Mouse (Mus musculus): ENCODE results near the gene Slc38a2. TPM values are rescaled to one million over a fixed set of nuclear protein-coding genes. Genes with fewer than 3 reads are reported as not detected.

Slc38a2 gene
- polyA plus RNA-seq, 1 experiment from 2014 or later = 33.8 TPM

DNA sequence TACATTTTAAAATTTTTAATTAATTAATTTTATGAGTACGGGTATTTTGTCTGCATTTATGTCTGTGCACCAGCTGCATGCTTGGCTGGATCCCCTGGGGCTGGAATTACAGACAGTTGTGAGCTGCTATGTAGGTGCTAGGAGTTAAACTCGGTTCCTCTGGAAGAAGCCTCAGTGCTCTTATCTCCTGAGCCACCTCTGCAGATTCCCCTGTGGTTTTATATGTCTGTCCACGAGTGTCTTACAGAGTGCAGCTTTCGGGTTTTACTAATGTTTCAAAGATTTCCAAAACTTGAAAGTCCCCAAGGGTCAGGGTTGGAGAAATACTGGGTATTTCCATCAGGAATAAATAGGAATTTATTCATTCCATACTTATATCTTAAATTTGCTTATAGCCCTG is 40.6 kb upstream of the Slc38a2 start:
- DNase-seq (no peak), ATAC-seq (ENCODE audit: low read depth) (no peak)
- H3K27me3 ChIP-seq = no peaks in the 10 kb centered on the region
- H3K9me3 ChIP-seq (replicated peaks) = no peaks in the 10 kb centered on the region
- H3K4me1 ChIP-seq (replicated peaks) = peaks cover 43% of the 10 kb centered on the region
- WGBS (ENCODE audit: insufficient replicate concordance) = 17% methylated on average over 4 of the region's 4 CpGs
- H3K27ac ChIP-seq = no peak overlapping the region
- H3K4me3 ChIP-seq (replicated peaks) = no peak overlapping the region
- no peak overlapping the region for H3K4me2 ChIP-seq
- no peak overlapping the region for H3K9ac ChIP-seq
- H3K36me3 ChIP-seq = no peaks in the 10 kb centered on the region

DNA sequence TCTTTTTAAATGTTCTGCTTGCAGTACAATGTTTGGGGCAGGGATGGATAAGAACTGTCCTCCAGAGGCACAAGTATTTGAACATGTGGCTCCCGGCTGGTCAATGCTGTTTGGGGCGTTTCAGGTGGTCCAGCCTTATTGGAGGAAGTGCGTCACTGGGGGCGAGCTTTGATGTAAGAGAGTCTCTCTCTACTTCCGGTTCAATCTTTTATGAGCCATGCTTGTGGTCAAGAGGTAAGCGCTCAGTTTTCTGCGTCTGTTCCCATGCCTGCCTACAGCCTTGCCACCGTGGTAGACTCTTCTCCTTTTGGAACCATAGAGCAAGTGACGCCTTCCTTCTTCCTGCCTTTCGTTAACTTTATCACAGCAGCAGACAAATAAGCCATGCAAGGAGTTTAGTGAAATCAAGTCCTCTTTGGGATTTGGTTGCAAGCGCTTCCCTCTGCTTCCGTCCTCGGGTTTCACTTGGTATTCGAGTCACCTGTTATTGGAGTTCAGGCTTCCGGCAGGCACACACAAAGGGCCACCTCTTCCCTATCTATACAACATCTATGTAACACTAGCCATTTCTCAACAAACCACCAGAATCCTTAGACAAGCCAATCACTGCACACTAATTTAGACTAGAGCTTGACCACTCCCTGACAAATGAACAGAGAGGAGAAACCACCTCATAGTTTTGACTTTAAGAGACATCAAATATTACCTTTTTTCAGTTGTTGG is 37.3 kb upstream of the Slc38a2 start:
- Histone ChIP-seq H3K9ac (no peak overlapping the region), H3K4me3 (replicated peaks) (no peak overlapping the region), H3K27me3 (no peaks in the 10 kb centered on the region), H3K4me2 (no peak overlapping the region), H3K27ac (no peak overlapping the region), H3K9me3 (replicated peaks) (no peaks in the 10 kb centered on the region), H3K36me3 (no peaks in the 10 kb centered on the region), H3K4me1 (replicated peaks) (peaks cover 19% of the 10 kb centered on the region)
- WGBS (ENCODE audit: insufficient replicate concordance) = 49% methylated on average over 15 of the region's 15 CpGs
- ATAC-seq (ENCODE audit: low read depth) (no peak), DNase-seq (no peak)

DNA sequence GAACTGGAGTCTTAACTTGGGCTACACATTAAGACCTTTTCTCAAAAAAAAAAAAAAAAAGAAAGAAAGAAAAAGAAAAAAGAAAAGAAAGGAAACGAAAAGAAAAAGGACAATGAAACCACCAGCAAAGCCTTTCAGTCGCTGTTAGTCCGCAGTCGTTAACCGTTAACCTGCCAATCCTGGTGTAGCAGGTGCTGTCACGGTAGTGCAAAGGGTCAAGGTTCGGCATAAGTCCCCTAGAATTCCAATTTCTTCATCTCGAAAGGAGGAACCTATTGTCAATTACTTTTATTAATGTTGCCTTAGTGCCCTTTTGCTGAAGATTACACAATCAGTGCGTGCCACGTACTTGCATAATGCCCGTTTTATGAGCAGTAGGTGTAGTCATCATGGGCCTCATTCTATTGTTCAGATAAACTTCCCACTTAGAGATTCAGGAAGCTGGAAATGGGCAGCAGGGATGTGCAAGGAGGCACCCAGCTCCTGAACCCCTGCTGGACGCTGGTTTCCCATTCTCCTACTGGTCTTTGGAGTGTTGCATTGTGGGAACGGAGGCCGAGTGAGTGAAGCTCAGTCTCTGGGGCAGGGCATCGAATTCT is 36.1 kb upstream of the Slc38a2 start:
- DNase-seq = no peak

DNA sequence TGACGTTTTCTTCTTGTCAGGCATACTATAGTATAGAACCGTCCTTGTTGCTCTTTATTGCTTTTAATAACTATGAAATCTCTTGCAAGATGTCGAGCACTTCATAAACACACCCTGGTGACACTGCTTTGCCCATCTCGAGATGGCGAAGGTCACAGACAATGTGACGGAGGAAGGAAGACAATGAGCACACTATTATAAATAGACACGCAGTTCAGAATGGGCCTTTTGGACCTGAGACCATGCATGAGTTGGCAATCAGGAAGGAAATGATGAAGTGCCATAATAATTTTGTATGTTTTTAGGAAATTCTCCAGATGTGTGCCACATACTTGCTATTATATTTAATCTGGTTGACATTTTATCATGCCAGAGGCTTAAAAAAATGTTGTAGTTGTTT is 34.9 kb upstream of the Slc38a2 start:
- H3K9me3 ChIP-seq (replicated peaks) = no peaks in the 10 kb centered on the region
- H3K9ac ChIP-seq = no peak overlapping the region
- H3K4me2 ChIP-seq = no peak overlapping the region
- no peaks in the 10 kb centered on the region for H3K27me3 ChIP-seq
- H3K36me3 ChIP-seq = no peaks in the 10 kb centered on the region
- no peak overlapping the region for H3K4me3 ChIP-seq (replicated peaks)
- H3K4me1 ChIP-seq (replicated peaks) = peaks cover 14% of the 10 kb centered on the region
- 62% methylated on average over 7 of the region's 7 CpGs for WGBS (ENCODE audit: insufficient replicate concordance)
- ATAC-seq (ENCODE audit: low read depth) = no peak
- DNase-seq = no peak
- no peak overlapping the region for H3K27ac ChIP-seq

More for the DNA sequence above, 36.1 kb upstream of the Slc38a2 start:
- no peak overlapping the region for H3K9ac ChIP-seq
- no peak overlapping the region for H3K4me3 ChIP-seq (replicated peaks)
- H3K9me3 ChIP-seq (replicated peaks) = no peaks in the 10 kb centered on the region
- no peak overlapping the region for H3K27ac ChIP-seq
- H3K27me3 ChIP-seq = no peaks in the 10 kb centered on the region
- H3K4me1 ChIP-seq (replicated peaks) = peaks cover 19% of the 10 kb centered on the region
- 67% methylated on average over 15 of the region's 15 CpGs for WGBS (ENCODE audit: insufficient replicate concordance)
- ATAC-seq (ENCODE audit: low read depth) = no peak
- H3K36me3 ChIP-seq = no peaks in the 10 kb centered on the region
- H3K4me2 ChIP-seq = no peak overlapping the region

DNA sequence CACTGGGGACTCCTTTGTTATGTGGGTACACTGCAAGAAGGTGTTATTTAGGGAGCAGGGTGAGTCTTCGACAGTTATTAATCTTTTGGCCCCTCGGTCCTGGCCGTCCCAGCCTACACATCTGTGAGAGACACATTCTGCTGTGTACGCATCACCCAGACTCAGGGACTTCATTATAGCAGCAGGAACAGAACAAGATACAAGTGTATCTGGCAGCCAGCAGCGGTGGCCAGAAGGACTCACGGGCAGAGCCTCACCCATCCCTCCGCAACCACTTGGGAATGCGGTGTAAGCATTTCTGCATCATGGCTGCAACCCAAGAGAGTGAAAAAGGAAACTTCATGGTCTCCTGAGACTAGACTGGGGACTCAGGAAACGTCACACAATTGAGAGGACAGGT is 30.9 kb upstream of the Slc38a2 start:
- H3K4me1 ChIP-seq (replicated peaks) = peaks cover 20% of the 10 kb centered on the region
- no peaks in the 10 kb centered on the region for H3K27me3 ChIP-seq
- DNase-seq (no peak), ATAC-seq (ENCODE audit: low read depth) (no peak)
- no peak overlapping the region for H3K9ac ChIP-seq
- no peak overlapping the region for H3K4me3 ChIP-seq (replicated peaks)
- H3K9me3 ChIP-seq (replicated peaks) = no peaks in the 10 kb centered on the region
- no peak overlapping the region for H3K27ac ChIP-seq
- 74% methylated on average over 9 of the region's 9 CpGs for WGBS (ENCODE audit: insufficient replicate concordance)
- H3K4me2 ChIP-seq = no peak overlapping the region
- H3K36me3 ChIP-seq = no peaks in the 10 kb centered on the region

DNA sequence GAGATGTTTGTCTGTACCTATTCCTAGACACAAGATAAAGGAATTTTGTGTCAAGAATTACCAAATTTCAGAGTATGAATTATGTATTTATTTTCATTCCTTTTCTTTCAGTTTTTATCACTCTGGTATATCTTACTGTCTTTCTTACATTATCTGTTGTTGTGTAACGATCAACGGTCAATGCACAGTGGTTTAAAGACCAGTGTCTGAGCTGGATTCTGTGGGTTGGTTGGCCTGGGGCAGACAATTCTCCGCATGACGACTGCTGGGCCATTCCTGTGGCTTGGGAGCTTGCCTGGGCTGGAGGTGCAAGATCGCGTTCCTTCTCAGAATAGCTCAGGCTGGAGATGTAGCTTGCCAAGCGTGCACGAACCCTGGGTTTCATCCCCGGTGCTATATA is 30.3 kb upstream of the Slc38a2 start:
- H3K4me2 ChIP-seq = no peak overlapping the region
- DNase-seq (no peak), ATAC-seq (ENCODE audit: low read depth) (no peak)
- H3K4me3 ChIP-seq (replicated peaks) = no peak overlapping the region
- H3K27ac ChIP-seq = no peak overlapping the region
- H3K27me3 ChIP-seq = no peaks in the 10 kb centered on the region
- H3K4me1 ChIP-seq (replicated peaks) = peaks cover 20% of the 10 kb centered on the region
- 63% methylated on average over 9 of the region's 9 CpGs for WGBS (ENCODE audit: insufficient replicate concordance)
- no peak overlapping the region for H3K9ac ChIP-seq
- no peaks in the 10 kb centered on the region for H3K9me3 ChIP-seq (replicated peaks)
- H3K36me3 ChIP-seq = no peaks in the 10 kb centered on the region

DNA sequence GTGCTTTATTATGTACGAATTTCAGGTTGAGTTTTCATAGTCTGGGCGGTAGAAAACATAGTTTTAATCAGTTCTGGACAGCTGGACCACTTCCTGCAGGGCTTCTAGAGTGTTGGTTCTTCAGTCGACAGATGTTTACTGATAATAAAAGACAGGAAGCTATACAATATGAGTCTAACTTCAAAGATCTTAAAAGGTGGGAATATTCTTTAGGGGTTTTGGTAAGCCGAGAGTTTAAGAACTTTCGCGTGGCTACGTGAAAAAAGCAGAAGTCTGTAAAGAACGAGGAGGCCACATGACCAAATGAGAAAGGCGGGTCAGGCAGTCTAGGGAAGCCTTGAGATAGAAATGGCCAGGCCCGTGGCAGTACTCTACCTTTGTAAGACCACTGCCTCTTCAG is 29.5 kb upstream of the Slc38a2 start:
- Histone ChIP-seq H3K9ac (no peak overlapping the region), H3K9me3 (replicated peaks) (no peaks in the 10 kb centered on the region), H3K36me3 (no peaks in the 10 kb centered on the region), H3K27me3 (no peaks in the 10 kb centered on the region), H3K4me2 (0 out of 2 replicates have a peak overlapping the region, but pooled peaks have one; percentile 0), H3K27ac (no peak overlapping the region), H3K4me3 (replicated peaks) (no peak overlapping the region), H3K4me1 (replicated peaks) (peaks cover 20% of the 10 kb centered on the region)
- ATAC-seq (ENCODE audit: low read depth) = peak; percentile 65
- WGBS (ENCODE audit: insufficient replicate concordance) = 8% methylated on average over 10 of the region's 10 CpGs
- no peak for DNase-seq

DNA sequence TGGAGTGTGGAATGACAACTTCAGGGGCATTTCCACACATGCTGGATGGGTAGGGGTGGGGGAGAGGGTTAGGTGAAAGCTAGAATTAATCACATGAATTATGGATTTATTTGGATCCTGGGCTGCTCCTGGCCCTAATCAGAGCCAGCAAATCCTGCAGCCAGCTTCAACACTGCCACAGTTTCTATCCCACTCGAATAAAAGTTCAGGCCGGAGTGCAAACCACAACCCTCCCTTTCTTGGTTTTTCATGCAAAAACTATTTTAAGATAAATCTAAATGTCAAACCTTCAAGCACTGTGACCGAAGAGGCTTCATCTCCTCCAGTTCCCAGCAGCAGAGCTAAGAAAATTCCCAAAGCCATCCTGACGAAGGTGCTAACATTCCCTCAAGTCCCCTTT is 28.8 kb upstream of the Slc38a2 start:
- H3K9me3 ChIP-seq (replicated peaks) = no peaks in the 10 kb centered on the region
- H3K27me3 ChIP-seq = no peaks in the 10 kb centered on the region
- no peaks in the 10 kb centered on the region for H3K36me3 ChIP-seq
- ATAC-seq (ENCODE audit: low read depth) (no peak), DNase-seq (no peak)
- 0 out of 2 replicates have a peak overlapping the region, but pooled peaks have one; percentile 0 for H3K4me2 ChIP-seq
- H3K4me1 ChIP-seq (replicated peaks) = peaks cover 20% of the 10 kb centered on the region
- no peak overlapping the region for H3K27ac ChIP-seq
- H3K4me3 ChIP-seq (replicated peaks) = no peak overlapping the region
- no peak overlapping the region for H3K9ac ChIP-seq
- WGBS (ENCODE audit: insufficient replicate concordance) = 38% methylated on average over 4 of the region's 4 CpGs

DNA sequence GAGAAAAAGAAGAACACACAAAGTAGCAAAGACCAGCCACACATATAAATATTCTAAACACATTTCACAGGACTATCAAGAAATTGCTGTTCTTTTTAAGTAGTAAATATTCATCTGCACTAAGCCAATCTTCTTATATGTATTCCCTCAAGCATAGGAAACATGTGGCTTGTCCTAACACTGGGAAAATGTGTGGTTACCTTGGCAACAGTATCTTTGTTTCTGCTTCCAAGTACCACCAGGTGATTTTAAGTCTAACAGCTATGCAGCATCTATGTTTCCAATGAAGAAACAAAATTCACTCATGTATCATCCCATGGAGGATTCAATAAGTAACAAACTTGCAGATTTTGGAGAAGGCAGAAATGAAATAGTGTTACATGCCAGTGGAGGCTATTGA is 25.0 kb upstream of the Slc38a2 start:
- H3K4me3 ChIP-seq (replicated peaks) = no peak overlapping the region
- no peaks in the 10 kb centered on the region for H3K36me3 ChIP-seq
- no peaks in the 10 kb centered on the region for H3K9me3 ChIP-seq (replicated peaks)
- no peak for ATAC-seq (ENCODE audit: low read depth)
- no peak overlapping the region for H3K9ac ChIP-seq
- no peak overlapping the region for H3K27ac ChIP-seq
- no peak overlapping the region for H3K4me2 ChIP-seq
- H3K4me1 ChIP-seq (replicated peaks) = peaks cover 15% of the 10 kb centered on the region
- H3K27me3 ChIP-seq = no peaks in the 10 kb centered on the region
- no peak for DNase-seq

DNA sequence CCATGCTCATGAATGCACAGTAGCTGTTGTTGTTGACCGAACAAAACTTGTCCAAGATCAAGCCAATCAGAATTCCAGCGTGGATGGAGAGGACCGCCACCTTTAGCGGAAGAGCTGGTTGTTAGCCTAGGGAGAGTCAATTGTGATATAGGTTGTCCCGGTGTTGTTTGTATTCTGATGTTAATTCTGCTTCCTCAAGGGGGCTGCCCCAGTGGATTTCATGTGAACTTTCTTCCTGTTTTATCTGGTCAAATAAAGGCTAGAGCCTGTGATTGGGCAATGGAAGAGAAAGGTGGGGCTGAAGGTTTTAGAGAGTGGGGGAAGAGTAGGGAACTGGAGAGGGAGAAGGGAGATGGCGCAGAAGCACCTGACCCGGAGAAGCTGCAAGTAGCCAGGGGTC is 22.7 kb upstream of the Slc38a2 start:
- Histone ChIP-seq H3K9me3 (replicated peaks) (no peaks in the 10 kb centered on the region), H3K4me1 (replicated peaks) (0 out of 2 replicates have a peak, but pooled peaks cover under 1% of the 10 kb centered on the region), H3K9ac (no peak overlapping the region), H3K4me3 (replicated peaks) (no peak overlapping the region), H3K36me3 (no peaks in the 10 kb centered on the region), H3K27me3 (no peaks in the 10 kb centered on the region), H3K27ac (no peak overlapping the region), H3K4me2 (no peak overlapping the region)
- 72% methylated on average over 7 of the region's 7 CpGs for WGBS (ENCODE audit: insufficient replicate concordance)
- ATAC-seq (ENCODE audit: low read depth) (no peak), DNase-seq (no peak)

DNA sequence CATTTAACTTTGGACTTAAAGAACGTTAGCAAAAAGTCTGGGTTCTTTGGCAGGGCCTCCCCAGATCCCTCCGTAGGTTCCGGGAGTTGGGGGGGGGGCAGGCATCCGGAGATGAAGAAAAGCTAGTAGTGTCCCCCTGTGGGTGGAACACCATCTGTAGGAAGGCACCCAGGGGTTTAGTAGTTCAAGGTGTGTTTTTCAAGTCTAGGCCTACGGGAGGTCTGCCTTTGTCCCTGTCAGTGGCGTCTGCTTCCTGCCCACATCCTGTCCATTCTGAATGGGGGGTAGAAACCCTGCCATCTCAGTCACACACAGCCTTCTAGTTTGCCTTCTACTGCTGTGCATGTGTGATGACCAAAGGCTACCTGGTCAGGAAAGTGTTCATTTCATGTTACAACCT is 20.6 kb upstream of the Slc38a2 start:
- no peak overlapping the region for H3K4me2 ChIP-seq
- WGBS (ENCODE audit: insufficient replicate concordance) = 34% methylated on average over 6 of the region's 6 CpGs
- H3K36me3 ChIP-seq = no peaks in the 10 kb centered on the region
- DNase-seq (no peak), ATAC-seq (ENCODE audit: low read depth) (no peak)
- no peak overlapping the region for H3K27ac ChIP-seq
- no peak overlapping the region for H3K4me3 ChIP-seq (replicated peaks)
- no peaks in the 10 kb centered on the region for H3K9me3 ChIP-seq (replicated peaks)
- no peak overlapping the region for H3K9ac ChIP-seq
- peaks cover 14% of the 10 kb centered on the region; the same call in 1 of the 2 replicates for H3K4me1 ChIP-seq (replicated peaks)
- H3K27me3 ChIP-seq = no peaks in the 10 kb centered on the region

DNA sequence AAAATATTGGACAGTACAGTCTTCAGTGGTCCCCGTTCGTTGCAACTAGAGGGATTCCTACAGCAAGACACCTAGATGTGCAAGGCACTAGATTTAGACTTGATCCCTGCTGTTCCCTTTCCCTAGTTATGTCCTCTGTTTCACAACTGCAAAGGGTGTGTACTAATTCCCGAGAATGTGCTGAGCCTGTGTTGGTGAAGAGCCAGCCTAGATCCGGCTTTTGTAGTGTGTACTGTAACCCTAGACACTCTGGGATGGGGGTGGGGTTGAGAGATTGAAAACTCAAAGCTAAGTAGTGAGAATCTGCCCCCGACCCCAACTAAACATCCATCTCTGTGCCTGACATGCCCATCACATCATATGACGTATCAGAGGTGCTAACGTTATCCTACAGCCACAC is 18.9 kb upstream of the Slc38a2 start:
- DNase-seq (no peak), ATAC-seq (ENCODE audit: low read depth) (no peak)
- H3K36me3 ChIP-seq = no peaks in the 10 kb centered on the region
- H3K9me3 ChIP-seq (replicated peaks) = no peaks in the 10 kb centered on the region
- no peak overlapping the region for H3K9ac ChIP-seq
- no peaks in the 10 kb centered on the region for H3K27me3 ChIP-seq
- H3K4me3 ChIP-seq (replicated peaks) = no peak overlapping the region
- WGBS (ENCODE audit: insufficient replicate concordance) = 76% methylated on average over 7 of the region's 7 CpGs
- H3K4me2 ChIP-seq = no peak overlapping the region
- no peak overlapping the region for H3K27ac ChIP-seq
- peaks cover 19% of the 10 kb centered on the region for H3K4me1 ChIP-seq (replicated peaks)
